In the genomic region with DNA sequence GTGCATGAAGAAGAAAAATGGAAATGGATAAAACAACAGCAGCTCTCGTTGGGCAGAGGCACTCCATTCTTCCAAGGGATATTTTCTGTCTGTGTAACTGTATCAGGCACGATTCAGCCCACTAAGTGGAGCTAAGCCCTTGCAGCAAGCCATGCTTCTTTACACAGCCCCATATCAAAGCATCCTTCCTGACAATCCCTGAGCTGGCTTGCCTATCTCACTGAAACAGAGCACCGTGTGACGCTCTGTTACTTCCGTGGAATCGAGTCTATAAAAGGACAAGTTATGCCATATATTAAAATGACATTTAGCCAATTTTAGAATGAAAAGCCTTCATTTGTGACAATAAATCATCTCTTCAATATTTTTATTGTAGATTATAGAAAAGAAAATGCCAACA, we compare ENCODE assay signal across 25 mouse cellular contexts.
DNase-seq lines count a peak whose midpoint lies in the region; ATAC-seq and TF ChIP-seq lines count a peak whose summit lies in the region.
"Had no signal": no experiment of that assay in that cellular context is flagged by ENCODE, and none has a peak within 500 bp of the region (broad histone marks: within the 10 kb centered on the region; RNA-seq: fewer than 3 reads in every experiment).

No protein-coding gene starts in this region.

- intact Hi-C loops in left cerebral cortex, postnatal 36 days (cut with DNase I), result no loop called here

- no peaks in the 10 kb centered on the region for H3K9me3 ChIP-seq in midbrain, embryonic 14.5 days (ENCODE audit: control insufficient read depth, low read length)
- no peaks in the 10 kb centered on the region for H3K9me3 ChIP-seq in midbrain, postnatal 0 days (ENCODE audit: low read length)
- H3K9me3 ChIP-seq: embryonic facial prominence, embryonic 13.5 days; embryonic facial prominence, embryonic 15.5 days; forebrain, embryonic 10.5 days; forebrain, embryonic 12.5 days had no signal

- H3K4me1 ChIP-seq in midbrain, embryonic 14.5 days (ENCODE audit: control insufficient read depth, insufficient read depth, low read length), result no peaks in the 10 kb centered on the region
- no peaks in the 10 kb centered on the region for H3K4me1 ChIP-seq in midbrain, postnatal 0 days (ENCODE audit: insufficient read depth, low read length)
- H3K4me1 ChIP-seq: embryonic facial prominence, embryonic 13.5 days; embryonic facial prominence, embryonic 15.5 days; forebrain, embryonic 10.5 days; forebrain, embryonic 12.5 days had no signal

- no peaks in the 10 kb centered on the region for H3K36me3 ChIP-seq in midbrain, embryonic 14.5 days (ENCODE audit: control insufficient read depth, insufficient read depth, low read length)
- H3K36me3 ChIP-seq in midbrain, postnatal 0 days (ENCODE audit: insufficient read depth, low read length), result no peaks in the 10 kb centered on the region
- H3K36me3 ChIP-seq: embryonic facial prominence, embryonic 13.5 days; embryonic facial prominence, embryonic 15.5 days; forebrain, embryonic 10.5 days; forebrain, embryonic 12.5 days had no signal

- WGBS in midbrain, embryonic 14.5 days, result 83% methylated on average over 6 of the region's 6 CpGs
- WGBS in midbrain, postnatal 0 days, result 71% methylated on average over 6 of the region's 6 CpGs

- TF ChIP-seq CTCF in midbrain, postnatal 0 days (IDR thresholded peaks at IDR 0.05), result no peak

- DNase-seq in midbrain, embryonic 14.5 days, result peak; percentile 17
- no peak for DNase-seq in midbrain, postnatal 0 days (ENCODE audit: low spot score)
- peak; percentile 82 for DNase-seq in MEL-GATA-1-ER (ENCODE audit: extremely low read depth, low read depth)
- no peak for DNase-seq in T-cell, adult 2 months (ENCODE audit: low spot score)
- DNase-seq in left cerebral cortex, postnatal 36 days (ENCODE audit: low spot score in 2 of 2), result no peak
- DNase-seq: adrenal gland, adult 8-10 months; adrenal gland, postnatal 14 days; adrenal gland, postnatal 36 days; B cell, adult 2 months; cerebellum, adult 11 months; cerebellum, adult 18-20 months; cerebellum, adult 8-10 months; cerebellum, adult 9-11 months; cerebellum, postnatal 14 days; cerebellum, postnatal 36 days; embryo, embryonic 11 days had no signal

- no peak overlapping the region for H3K4me3 ChIP-seq in midbrain, embryonic 14.5 days (replicated peaks; ENCODE audit: low read depth, low read length)
- H3K4me3 ChIP-seq in midbrain, postnatal 0 days (ENCODE audit: low read depth, low read length), result no peak overlapping the region
- H3K4me3 ChIP-seq: embryonic facial prominence, embryonic 13.5 days; embryonic facial prominence, embryonic 15.5 days; erythroblast, embryonic 14.5 days; forebrain, embryonic 10.5 days; forebrain, embryonic 12.5 days had no signal

- no peaks in the 10 kb centered on the region for H3K27me3 ChIP-seq in midbrain, embryonic 14.5 days (ENCODE audit: control insufficient read depth, insufficient read depth, low read length)
- no peaks in the 10 kb centered on the region for H3K27me3 ChIP-seq in midbrain, postnatal 0 days (ENCODE audit: insufficient read depth, low read length)
- H3K27me3 ChIP-seq: embryonic facial prominence, embryonic 13.5 days; embryonic facial prominence, embryonic 15.5 days; forebrain, embryonic 12.5 days had no signal

- no peak overlapping the region for H3K27ac ChIP-seq in midbrain, embryonic 14.5 days (replicated peaks; ENCODE audit: low read depth, low read length)
- no peak overlapping the region for H3K27ac ChIP-seq in midbrain, postnatal 0 days (ENCODE audit: low read depth, low read length)
- H3K27ac ChIP-seq: embryonic facial prominence, embryonic 13.5 days; embryonic facial prominence, embryonic 15.5 days; forebrain, embryonic 10.5 days; forebrain, embryonic 12.5 days had no signal

- no peak overlapping the region for H3K9ac ChIP-seq in midbrain, embryonic 14.5 days (replicated peaks; ENCODE audit: low read length)
- H3K9ac ChIP-seq in midbrain, postnatal 0 days (replicated peaks; ENCODE audit: low read length, poor library complexity, severe bottlenecking), result no peak overlapping the region
- H3K9ac ChIP-seq: embryonic facial prominence, embryonic 13.5 days; embryonic facial prominence, embryonic 15.5 days; forebrain, embryonic 12.5 days had no signal

- H3K4me2 ChIP-seq in midbrain, embryonic 14.5 days (ENCODE audit: low read length), result no peak overlapping the region
- H3K4me2 ChIP-seq in midbrain, postnatal 0 days (ENCODE audit: low read depth, low read length, poor library complexity, severe bottlenecking), result no peak overlapping the region
- H3K4me2 ChIP-seq: embryonic facial prominence, embryonic 13.5 days; embryonic facial prominence, embryonic 15.5 days; forebrain, embryonic 12.5 days had no signal

- ATAC-seq in midbrain, embryonic 14.5 days (ENCODE audit: low FRiP score, low TSS enrichment), result no peak
- ATAC-seq in midbrain, postnatal 0 days (ENCODE audit: low FRiP score), result no peak
- ATAC-seq: activated CD4-positive, CD25-positive, alpha-beta regulatory T cell, adult 4 months; CD4-positive, CD25-positive, alpha-beta regulatory T cell, adult 4 months; forebrain, embryonic 14.5 days; forebrain, embryonic 16.5 days had no signal

Comparison
In these comparisons a context has a peak if more than half of its experiments do, and no peak if none do; other contexts are left out.
1. DNase-seq: peak in midbrain, embryonic 14.5 days (single experiment) and MEL-GATA-1-ER (single experiment); none in midbrain, postnatal 0 days (single experiment), T-cell, adult 2 months (single experiment) and left cerebral cortex, postnatal 36 days (0 of 2).